Mouse (Mus musculus) heart, postnatal 0 days (tissue): Measurements from ENCODE around the gene Nr2f6.

Experiments used
- CTCF ChIP-seq: IDR thresholded peaks from 2 replicates; pipeline ENCODE4 v1.5.1; 2016; ENCODE audit warnings: antibody characterized with exemption, control low read depth, low read depth
- EP300 ChIP-seq: IDR thresholded peaks from 2 replicates; pipeline ENCODE4 v1.6.1; 2016; ENCODE audit warnings: antibody characterized with exemption, low read depth

GRCm38 (mm10) chr8:71368366-71368765, 13.4 kb downstream of the Nr2f6 start:
- TF ChIP-seq CTCF (no peak), EP300 (no peak)
